Mouse (Mus musculus): ENCODE data around the gene Bnip2.
A peak's percentile ranks its signal among the peaks of the same experiment; 100 is the strongest.

Bnip2 gene

DNA sequence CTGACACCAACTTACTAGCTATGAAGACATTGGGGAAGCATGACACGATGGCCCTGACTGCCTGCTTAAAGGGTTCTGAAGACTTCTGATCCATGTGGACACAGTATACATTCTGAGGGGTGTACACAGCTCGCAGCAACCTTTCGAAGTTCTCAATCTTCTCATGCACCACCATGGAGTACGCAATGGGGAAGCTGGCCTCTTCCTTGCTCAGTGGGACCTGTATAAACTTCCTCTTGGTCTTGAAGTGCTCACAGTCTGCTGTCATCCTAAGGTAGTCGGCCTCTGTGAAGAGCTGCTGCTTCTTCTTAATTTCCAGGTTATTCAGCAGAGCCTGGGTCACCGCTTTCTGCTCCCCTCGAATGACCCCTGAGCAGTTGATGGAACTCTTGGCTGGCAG is 45.4 kb downstream of the Bnip2 start:
- no peaks in the 10 kb centered on the region for H3K36me3 ChIP-seq (ENCODE audit: insufficient read depth, low read length)
- peaks cover 23% of the 10 kb centered on the region for H3K4me1 ChIP-seq (replicated peaks; ENCODE audit: low read depth, low read length)
- no peak overlapping the region for H3K4me3 ChIP-seq (replicated peaks; ENCODE audit: low read length)
- no peak for TF ChIP-seq NANOG (IDR thresholded peaks at IDR 0.05; ENCODE audit: borderline replicate concordance, low read length)
- TF ChIP-seq POU5F1 (IDR thresholded peaks at IDR 0.05; ENCODE audit: borderline replicate concordance, low read length): no peak
- no peak for TF ChIP-seq CTCF (conservative IDR thresholded peaks at IDR 0.05; ENCODE audit: low read length)
- H3K27me3 ChIP-seq (ENCODE audit: insufficient read depth, low read length): no peaks in the 10 kb centered on the region
- H3K9me3 ChIP-seq (ENCODE audit: low read length): 0 out of 2 replicates have a peak, but pooled peaks cover 7% of the 10 kb centered on the region

- Histone ChIP-seq H3K4me1 (replicated peaks; ENCODE audit: low read depth, low read length) (peaks cover 24% of the 10 kb centered on the region), H3K36me3 (ENCODE audit: insufficient read depth, low read length) (no peaks in the 10 kb centered on the region), H3K27me3 (ENCODE audit: insufficient read depth, low read length) (no peaks in the 10 kb centered on the region), H3K9me3 (ENCODE audit: low read length) (0 out of 2 replicates have a peak, but pooled peaks cover 7% of the 10 kb centered on the region), H3K4me3 (replicated peaks; ENCODE audit: low read length) (no peak overlapping the region)
- TF ChIP-seq CTCF (conservative IDR thresholded peaks at IDR 0.05; ENCODE audit: low read length) (no peak), NANOG (IDR thresholded peaks at IDR 0.05; ENCODE audit: borderline replicate concordance, low read length) (no peak), POU5F1 (IDR thresholded peaks at IDR 0.05; ENCODE audit: borderline replicate concordance, low read length) (no peak)
Measured at GRCm38 (mm10) chr9:70036646-70037045, 47.4 kb downstream of the Bnip2 start.

GRCm38 (mm10) chr9:70037988-70038387 is 48.7 kb downstream of the Bnip2 start, which contains the start of gene Gcnt3:
Gene Gcnt3, minus strand, starts transcription at chr9:70038088.
- H3K4me1 ChIP-seq (replicated peaks; ENCODE audit: low read depth, low read length): peaks cover 31% of the 10 kb centered on the region
- H3K36me3 ChIP-seq (ENCODE audit: insufficient read depth, low read length): no peaks in the 10 kb centered on the region
- H3K27me3 ChIP-seq (ENCODE audit: insufficient read depth, low read length): no peaks in the 10 kb centered on the region
- H3K4me3 ChIP-seq (replicated peaks; ENCODE audit: low read length): no peak within 1 kb of the TSS
- TF ChIP-seq NANOG (IDR thresholded peaks at IDR 0.05; ENCODE audit: borderline replicate concordance, low read length): no peak
- H3K9me3 ChIP-seq (ENCODE audit: low read length): 0 out of 2 replicates have a peak, but pooled peaks cover 7% of the 10 kb centered on the region

DNA sequence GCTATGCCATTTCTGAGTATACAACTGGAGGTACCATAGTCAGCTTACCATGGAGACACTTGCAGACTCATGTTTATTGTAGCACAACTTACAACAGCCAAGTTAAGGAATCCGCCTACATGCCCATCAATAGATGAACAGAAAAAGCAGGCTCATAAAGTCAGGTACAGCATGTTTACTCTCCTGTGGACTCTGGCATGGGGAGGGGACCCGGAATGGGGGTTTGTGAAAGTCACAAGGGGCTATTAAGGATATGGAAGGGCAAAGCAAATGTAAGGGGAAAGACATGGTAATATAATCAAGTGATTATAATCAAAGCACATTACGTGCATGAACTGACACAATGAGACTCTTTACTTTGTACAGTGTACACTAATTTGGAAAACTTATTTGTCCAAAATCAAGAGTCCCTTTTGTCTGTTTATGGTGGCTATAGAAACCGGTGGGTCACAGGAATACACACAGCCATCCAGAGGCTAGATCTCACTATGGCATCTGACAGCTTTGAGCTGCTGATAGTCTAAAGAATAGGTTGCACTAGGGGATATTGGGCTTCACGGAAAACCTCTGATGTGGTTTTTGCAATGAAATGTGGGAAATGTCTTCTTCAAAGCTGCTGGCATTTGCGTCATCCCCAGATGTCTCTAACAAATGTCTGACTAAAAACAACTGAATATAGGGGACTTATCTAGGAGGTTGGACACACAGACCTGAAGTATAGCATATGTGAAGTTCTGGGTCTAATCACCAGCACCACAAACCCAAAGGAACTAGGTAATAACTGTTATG is 50.5 kb downstream of the Bnip2 start:
- no peak overlapping the region for H3K4me3 ChIP-seq (replicated peaks; ENCODE audit: low read length)
- H3K36me3 ChIP-seq (ENCODE audit: insufficient read depth, low read length): no peaks in the 10 kb centered on the region
- H3K9me3 ChIP-seq (ENCODE audit: low read length): 0 out of 2 replicates have a peak, but pooled peaks cover 7% of the 10 kb centered on the region
- no peaks in the 10 kb centered on the region for H3K27me3 ChIP-seq (ENCODE audit: insufficient read depth, low read length)
- peaks cover 30% of the 10 kb centered on the region for H3K4me1 ChIP-seq (replicated peaks; ENCODE audit: low read depth, low read length)
- TF ChIP-seq CTCF (conservative IDR thresholded peaks at IDR 0.05; ENCODE audit: low read length) (no peak; the same call in 1 of the 2 replicates), NANOG (IDR thresholded peaks at IDR 0.05; ENCODE audit: borderline replicate concordance, low read length) (no peak), POU5F1 (IDR thresholded peaks at IDR 0.05; ENCODE audit: borderline replicate concordance, low read length) (no peak)

DNA sequence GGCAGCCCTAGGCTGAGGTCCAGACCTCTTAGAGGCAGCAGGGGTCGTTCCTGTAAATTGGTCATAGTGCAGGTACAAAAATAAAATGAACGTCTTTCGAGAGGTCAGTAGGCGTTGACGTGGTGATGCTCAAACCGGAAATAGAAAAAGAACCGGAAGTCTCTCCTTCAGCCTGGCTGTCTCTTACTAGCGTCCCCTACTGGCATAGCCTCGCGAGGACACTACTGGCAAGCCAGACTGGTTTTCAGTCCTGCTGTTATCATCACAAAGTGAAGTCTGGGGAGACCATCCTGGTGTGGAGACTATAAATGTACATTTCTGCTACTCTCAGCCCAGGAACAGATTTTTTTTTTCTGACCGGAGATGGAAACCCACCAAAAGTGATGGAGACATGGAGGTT is 51.3 kb downstream of the Bnip2 start:
- 0 out of 2 replicates have a peak, but pooled peaks cover 7% of the 10 kb centered on the region for H3K9me3 ChIP-seq (ENCODE audit: low read length)
- H3K27me3 ChIP-seq (ENCODE audit: insufficient read depth, low read length): no peaks in the 10 kb centered on the region
- H3K4me1 ChIP-seq (replicated peaks; ENCODE audit: low read depth, low read length): peaks cover 34% of the 10 kb centered on the region
- H3K4me3 ChIP-seq (replicated peaks; ENCODE audit: low read length): no peak overlapping the region
- TF ChIP-seq CTCF (conservative IDR thresholded peaks at IDR 0.05; ENCODE audit: low read length): peak; percentile 56
- TF ChIP-seq POU5F1 (IDR thresholded peaks at IDR 0.05; ENCODE audit: borderline replicate concordance, low read length): no peak
- no peaks in the 10 kb centered on the region for H3K36me3 ChIP-seq (ENCODE audit: insufficient read depth, low read length)

DNA sequence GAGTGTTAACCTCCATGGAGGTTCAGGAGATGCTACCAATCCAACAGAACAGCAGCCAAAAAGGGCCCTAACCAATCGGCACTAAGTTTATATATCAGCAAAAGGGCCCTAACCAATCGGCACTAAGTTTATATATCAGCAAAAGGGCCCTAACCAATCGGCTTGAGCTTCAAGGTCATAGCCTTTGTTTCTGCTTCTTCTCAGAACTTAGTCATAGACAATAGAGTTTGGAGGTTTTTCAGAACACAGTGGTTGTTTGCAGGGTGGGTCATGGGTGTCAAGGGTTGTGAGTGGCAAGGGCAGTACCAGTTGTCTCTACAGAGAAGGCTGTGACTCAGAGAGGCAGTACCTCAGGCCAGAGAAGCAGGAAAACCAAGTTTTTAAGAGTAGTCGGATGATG is 52.9 kb downstream of the Bnip2 start:
- no peaks in the 10 kb centered on the region for H3K27me3 ChIP-seq (ENCODE audit: insufficient read depth, low read length)

GRCm38 (mm10) chr9:70042935-70043334 is 53.7 kb downstream of the Bnip2 start:
- peaks cover 46% of the 10 kb centered on the region for H3K4me1 ChIP-seq (replicated peaks; ENCODE audit: low read depth, low read length)
- TF ChIP-seq CTCF (conservative IDR thresholded peaks at IDR 0.05; ENCODE audit: low read length) (no peak), POU5F1 (IDR thresholded peaks at IDR 0.05; ENCODE audit: borderline replicate concordance, low read length) (no peak), NANOG (IDR thresholded peaks at IDR 0.05; ENCODE audit: borderline replicate concordance, low read length) (no peak)
- H3K4me3 ChIP-seq (replicated peaks; ENCODE audit: low read length): no peak overlapping the region
- no peaks in the 10 kb centered on the region for H3K36me3 ChIP-seq (ENCODE audit: insufficient read depth, low read length)
- H3K9me3 ChIP-seq (ENCODE audit: low read length): 0 out of 2 replicates have a peak, but pooled peaks cover 7% of the 10 kb centered on the region
- H3K27me3 ChIP-seq (ENCODE audit: insufficient read depth, low read length): no peaks in the 10 kb centered on the region

More for the DNA sequence above, 52.9 kb downstream of the Bnip2 start:
- Histone ChIP-seq H3K4me3 (replicated peaks; ENCODE audit: low read length) (no peak overlapping the region), H3K4me1 (replicated peaks; ENCODE audit: low read depth, low read length) (peaks cover 40% of the 10 kb centered on the region), H3K9me3 (ENCODE audit: low read length) (0 out of 2 replicates have a peak, but pooled peaks cover 7% of the 10 kb centered on the region), H3K36me3 (ENCODE audit: insufficient read depth, low read length) (no peaks in the 10 kb centered on the region)
- TF ChIP-seq POU5F1 (IDR thresholded peaks at IDR 0.05; ENCODE audit: borderline replicate concordance, low read length) (no peak), CTCF (conservative IDR thresholded peaks at IDR 0.05; ENCODE audit: low read length) (no peak), NANOG (IDR thresholded peaks at IDR 0.05; ENCODE audit: borderline replicate concordance, low read length) (no peak)

DNA sequence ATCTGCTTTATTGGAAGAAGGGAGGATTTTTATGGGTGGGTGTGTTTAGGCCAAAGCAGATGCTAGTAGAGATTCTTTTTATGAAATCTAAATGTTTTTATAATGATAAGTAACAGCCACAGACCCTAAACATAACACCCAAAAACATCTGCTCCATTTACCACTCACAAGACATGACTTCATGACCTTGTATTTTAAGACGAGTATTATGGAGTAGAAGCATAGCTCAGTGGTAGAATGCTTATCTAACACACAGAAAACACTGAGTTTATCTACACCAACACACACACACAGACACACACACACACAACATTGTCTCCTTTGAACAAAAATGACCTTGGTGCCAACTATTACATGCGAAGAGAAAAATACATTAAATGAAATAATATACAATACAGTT is 55.6 kb downstream of the Bnip2 start:
- Histone ChIP-seq H3K27me3 (ENCODE audit: insufficient read depth, low read length) (no peaks in the 10 kb centered on the region), H3K4me3 (replicated peaks; ENCODE audit: low read length) (no peak overlapping the region), H3K36me3 (ENCODE audit: insufficient read depth, low read length) (no peaks in the 10 kb centered on the region), H3K4me1 (replicated peaks; ENCODE audit: low read depth, low read length) (peaks cover 64% of the 10 kb centered on the region), H3K9me3 (ENCODE audit: low read length) (no peaks in the 10 kb centered on the region)
- no peak for TF ChIP-seq POU5F1 (IDR thresholded peaks at IDR 0.05; ENCODE audit: borderline replicate concordance, low read length)
- TF ChIP-seq NANOG (IDR thresholded peaks at IDR 0.05; ENCODE audit: borderline replicate concordance, low read length): no peak
- TF ChIP-seq CTCF (conservative IDR thresholded peaks at IDR 0.05; ENCODE audit: low read length): no peak
